In the genomic region with DNA sequence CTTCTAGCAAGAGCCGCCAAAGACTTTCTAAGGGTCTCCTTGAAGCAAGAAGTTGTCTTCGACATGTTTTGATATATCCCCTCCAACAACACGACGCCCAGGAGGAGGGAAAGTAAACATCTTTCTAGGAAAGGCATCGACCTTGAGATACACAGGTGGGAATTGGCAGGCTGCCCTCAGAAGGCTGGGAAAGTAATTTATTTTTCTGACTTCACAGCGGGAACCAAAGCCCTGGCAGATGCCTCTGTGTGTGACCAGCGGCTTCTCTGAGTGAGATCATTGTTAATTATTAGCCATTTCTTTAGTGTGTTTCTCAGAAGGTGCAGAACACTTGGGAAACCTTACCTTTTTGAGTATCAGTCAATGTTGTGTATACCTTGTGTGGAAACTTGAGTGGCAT, we compare ENCODE assay signal across 9 mouse cellular contexts.
DNase-seq lines count a peak whose midpoint lies in the region.
"Had no signal": no experiment of that assay in that cellular context is flagged by ENCODE, and none has a peak within 500 bp of the region (broad histone marks: within the 10 kb centered on the region; RNA-seq: fewer than 3 reads in every experiment).

No protein-coding gene starts in this region.

- DNase-seq in ovary, postnatal 14 days (ENCODE audit: low spot score): peak; percentile 6
- no peak for DNase-seq in ovary, postnatal 10 days (ENCODE audit: low spot score)
- DNase-seq in cerebellum, postnatal 14 days: peak; percentile 82 to 87
- DNase-seq in kidney, adult 9 months: peak; percentile 69
- DNase-seq in yolk sac, embryonic 10.5 days (ENCODE audit: low spot score): peak; percentile 64
- DNase-seq in gastrocnemius, adult 18-20 months (ENCODE audit: low spot score): no peak
- no peak for DNase-seq in gastrocnemius, postnatal 10 days
- DNase-seq: layer of hippocampus, adult 9-11 months; liver, embryonic 13.5 days had no signal

Comparison
In these comparisons a context has a peak if more than half of its experiments do, and no peak if none do; other contexts are left out.
1. DNase-seq: peak in ovary, postnatal 14 days (single experiment), cerebellum, postnatal 14 days (2 of 2), kidney, adult 9 months (single experiment) and yolk sac, embryonic 10.5 days (single experiment); none in ovary, postnatal 10 days (single experiment), gastrocnemius, adult 18-20 months (single experiment) and gastrocnemius, postnatal 10 days (single experiment).